In the genomic region with DNA sequence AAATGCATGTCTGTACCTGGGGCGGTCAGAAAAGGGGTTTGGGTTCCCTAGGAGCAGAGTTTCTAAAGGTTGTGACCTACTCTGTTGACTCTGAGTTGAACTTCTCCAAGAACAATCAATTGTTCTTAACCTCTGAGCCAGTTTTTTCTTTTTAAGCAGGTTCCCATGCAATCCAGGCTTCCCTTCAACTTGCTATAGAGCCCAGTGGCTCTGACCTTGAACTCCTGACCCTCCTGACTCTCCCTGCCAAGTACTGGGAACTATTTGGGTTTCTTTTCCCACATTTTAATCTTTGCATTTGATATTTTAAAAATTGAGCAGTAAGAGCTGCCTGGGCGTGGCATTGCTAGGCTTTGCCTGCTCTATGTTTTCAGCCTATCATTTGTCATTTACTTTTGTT, we compare ENCODE assay signal across 16 mouse cellular contexts. TPM values are rescaled to one million over a fixed set of nuclear protein-coding genes. Genes with fewer than 3 reads are reported as not detected.
DNase-seq lines count a peak whose midpoint lies in the region.
"Had no signal": no experiment of that assay in that cellular context is flagged by ENCODE, and none has a peak within 500 bp of the region (broad histone marks: within the 10 kb centered on the region; RNA-seq: fewer than 3 reads in every experiment).

No protein-coding gene starts in this region.

- DNase-seq in adrenal gland, postnatal 14 days, result peak; percentile 12
- DNase-seq in adrenal gland, postnatal 4 days (ENCODE audit: low spot score in 2 of 2), result no peak
- DNase-seq in ovary, adult 18-20 months (ENCODE audit: low spot score), result peak; percentile 25
- no peak for DNase-seq in ovary, postnatal 14 days (ENCODE audit: low spot score)
- DNase-seq in ZHBTc4 (ENCODE audit: low read depth, low spot score), result peak; percentile 59
- peak; percentile 56 for DNase-seq in testis, postnatal 14 days (ENCODE audit: low spot score)
- DNase-seq in lung, postnatal 10 days, result no peak
- DNase-seq: cerebellum, adult 18-20 months; cerebellum, adult 9-11 months; cerebellum, postnatal 36 days; forebrain, postnatal 0 days; gastrocnemius, adult 2 months; gastrocnemius, postnatal 25 days; heart, postnatal 10 days; heart, postnatal 4 days; kidney, adult 11 months had no signal

RNA-seq across cellular contexts. Expression of gene Pex13, which starts 27.5 kb away (rescaled TPM):
- 56.9 and 66.8 TPM in 2 replicates for total RNA-seq in adrenal gland, postnatal 14 days (2021)
- total RNA-seq in adrenal gland, postnatal 4 days (2021), result 10 to 100 TPM; 46.0 to 60.7 TPM

RNA-seq across cellular contexts. Expression of gene Pus10, which starts 27.8 kb away (rescaled TPM):
- 19.2 and 21.8 TPM in 2 replicates for total RNA-seq in adrenal gland, postnatal 14 days (2021)
- total RNA-seq in adrenal gland, postnatal 4 days (2021), result 10 to 100 TPM; 26.4 to 30.7 TPM

RNA-seq across cellular contexts. Expression of gene 0610010F05Rik, which starts 59.8 kb away (rescaled TPM):
- 17.9 and 18.4 TPM in 2 replicates for total RNA-seq in adrenal gland, postnatal 14 days (2021)
- total RNA-seq in adrenal gland, postnatal 4 days (2021), result 10 to 100 TPM; 19.6 to 23.6 TPM

Comparison
In these comparisons a context has a peak if more than half of its experiments do, and no peak if none do; other contexts are left out.
1. DNase-seq: peak in adrenal gland, postnatal 14 days (single experiment), ovary, adult 18-20 months (single experiment), ZHBTc4 (single experiment) and testis, postnatal 14 days (single experiment); none in adrenal gland, postnatal 4 days (0 of 2), ovary, postnatal 14 days (single experiment) and lung, postnatal 10 days (single experiment).